24 mouse cellular contexts compared by ENCODE assay signal in genomic region chr2:178969732-178970131, GRCm38 (mm10).
DNase-seq lines count a peak whose midpoint lies in the region; ATAC-seq and TF ChIP-seq lines count a peak whose summit lies in the region.
"Had no signal": no experiment of that assay in that cellular context is flagged by ENCODE, and none has a peak within 500 bp of the region (broad histone marks: within the 10 kb centered on the region; RNA-seq: fewer than 3 reads in every experiment).

No protein-coding gene starts in this region.

- TF ChIP-seq CTCF in forebrain, postnatal 0 days (IDR thresholded peaks at IDR 0.05; ENCODE audit: low read depth), result no peak

- no peak overlapping the region for H3K4me2 ChIP-seq in forebrain, postnatal 0 days (ENCODE audit: low read depth)
- H3K4me2 ChIP-seq in forebrain, embryonic 15.5 days (replicated peaks), result no peak overlapping the region
- no peak overlapping the region for H3K4me2 ChIP-seq in midbrain, embryonic 16.5 days (ENCODE audit: low read length)
- H3K4me2 ChIP-seq: embryonic facial prominence, embryonic 12.5 days; forebrain, embryonic 13.5 days had no signal

- H3K9ac ChIP-seq in forebrain, postnatal 0 days, result no peak overlapping the region
- no peak overlapping the region for H3K9ac ChIP-seq in forebrain, embryonic 15.5 days (replicated peaks)
- no peak overlapping the region for H3K9ac ChIP-seq in midbrain, embryonic 16.5 days (ENCODE audit: low read depth, low read length)
- H3K9ac ChIP-seq: embryonic facial prominence, embryonic 12.5 days; forebrain, embryonic 13.5 days had no signal

- DNase-seq in forebrain, postnatal 0 days, result peak; percentile 59
- peak; percentile 19 for DNase-seq in layer of hippocampus, adult 9-11 months
- no peak for DNase-seq in layer of hippocampus, adult 9-10 months (ENCODE audit: low spot score)
- no peak for DNase-seq in midbrain, embryonic 10.5 days (ENCODE audit: low spot score)
- DNase-seq in limb, embryonic 10.5 days (ENCODE audit: low spot score), result no peak
- DNase-seq: adrenal gland, adult 8-10 months; adrenal gland, postnatal 14 days; adrenal gland, postnatal 36 days; B cell, adult 2 months; cerebellum, adult 11-12 months; cerebellum, adult 2 months; cerebellum, adult 9-10 months; cerebellum, postnatal 10 days; cerebellum, postnatal 25 days had no signal

- no peaks in the 10 kb centered on the region for H3K27me3 ChIP-seq in forebrain, postnatal 0 days (ENCODE audit: insufficient read depth, low read length)
- no peaks in the 10 kb centered on the region for H3K27me3 ChIP-seq in forebrain, embryonic 15.5 days
- H3K27me3 ChIP-seq in midbrain, embryonic 16.5 days (ENCODE audit: control insufficient read depth, insufficient read depth, low read depth, low read length), result no peaks in the 10 kb centered on the region
- no peaks in the 10 kb centered on the region for H3K27me3 ChIP-seq in midbrain, embryonic 10.5 days (ENCODE audit: low read depth, poor library complexity, severe bottlenecking)
- no peaks in the 10 kb centered on the region for H3K27me3 ChIP-seq in limb, embryonic 10.5 days (ENCODE audit: low read depth, poor library complexity, severe bottlenecking)
- H3K27me3 ChIP-seq: CH12.LX; embryonic facial prominence, embryonic 12.5 days; forebrain, embryonic 13.5 days; Patski had no signal

- H3K36me3 ChIP-seq in forebrain, postnatal 0 days (ENCODE audit: insufficient read depth), result no peaks in the 10 kb centered on the region
- no peaks in the 10 kb centered on the region for H3K36me3 ChIP-seq in forebrain, embryonic 15.5 days
- no peaks in the 10 kb centered on the region for H3K36me3 ChIP-seq in midbrain, embryonic 16.5 days (ENCODE audit: control insufficient read depth, insufficient read depth, low read length)
- H3K36me3 ChIP-seq in midbrain, embryonic 10.5 days, result no peaks in the 10 kb centered on the region
- no peaks in the 10 kb centered on the region for H3K36me3 ChIP-seq in limb, embryonic 10.5 days
- H3K36me3 ChIP-seq: embryonic facial prominence, embryonic 10.5 days; embryonic facial prominence, embryonic 12.5 days; G1E had no signal

- H3K27ac ChIP-seq in forebrain, postnatal 0 days (ENCODE audit: low read depth, low read length), result no peak overlapping the region
- no peak overlapping the region for H3K27ac ChIP-seq in forebrain, embryonic 15.5 days (replicated peaks)
- H3K27ac ChIP-seq in midbrain, embryonic 16.5 days (ENCODE audit: low read length), result no peak overlapping the region
- no peak overlapping the region for H3K27ac ChIP-seq in midbrain, embryonic 10.5 days (replicated peaks)
- H3K27ac ChIP-seq in limb, embryonic 10.5 days, result peak overlapping the region; percentile 53; the same call in 1 of the 2 replicates
- H3K27ac ChIP-seq: embryonic facial prominence, embryonic 10.5 days; embryonic facial prominence, embryonic 12.5 days; forebrain, embryonic 13.5 days had no signal

- ATAC-seq in forebrain, postnatal 0 days, result peak; percentile 94
- no peak for ATAC-seq in forebrain, embryonic 15.5 days (replicated peaks)
- peak; percentile 48; the same call in 1 of the 2 replicates for ATAC-seq in midbrain, embryonic 16.5 days
- ATAC-seq: activated CD4-positive, CD25-positive, alpha-beta regulatory T cell, adult 4 months; CD4-positive, CD25-positive, alpha-beta regulatory T cell, adult 4 months; forebrain, embryonic 13.5 days; Patski had no signal

- WGBS in forebrain, postnatal 0 days, result 48% methylated on average over 10 of the region's 10 CpGs
- WGBS in forebrain, embryonic 15.5 days, result 64% methylated on average over 10 of the region's 10 CpGs
- 66% methylated on average over 10 of the region's 10 CpGs for WGBS in midbrain, embryonic 16.5 days
- WGBS in midbrain, embryonic 10.5 days, result 79% methylated on average over 10 of the region's 10 CpGs
- WGBS in limb, embryonic 10.5 days, result 79% methylated on average over 10 of the region's 10 CpGs

- H3K4me3 ChIP-seq in forebrain, postnatal 0 days (ENCODE audit: low read depth, low read length), result no peak overlapping the region
- no peak overlapping the region for H3K4me3 ChIP-seq in forebrain, embryonic 15.5 days
- H3K4me3 ChIP-seq in midbrain, embryonic 16.5 days (ENCODE audit: low read depth, low read length), result no peak overlapping the region
- no peak overlapping the region for H3K4me3 ChIP-seq in midbrain, embryonic 10.5 days
- no peak overlapping the region for H3K4me3 ChIP-seq in limb, embryonic 10.5 days
- H3K4me3 ChIP-seq: embryonic facial prominence, embryonic 10.5 days; embryonic facial prominence, embryonic 12.5 days; forebrain, embryonic 13.5 days had no signal

- H3K4me1 ChIP-seq in forebrain, postnatal 0 days (ENCODE audit: insufficient read depth), result no peaks in the 10 kb centered on the region
- peaks cover 3% of the 10 kb centered on the region; the same call in 1 of the 2 replicates for H3K4me1 ChIP-seq in forebrain, embryonic 15.5 days
- H3K4me1 ChIP-seq in midbrain, embryonic 16.5 days (ENCODE audit: control insufficient read depth, insufficient read depth, low read length), result no peaks in the 10 kb centered on the region
- peaks cover 12% of the 10 kb centered on the region; the same call in 1 of the 2 replicates for H3K4me1 ChIP-seq in midbrain, embryonic 10.5 days
- H3K4me1 ChIP-seq in limb, embryonic 10.5 days, result peaks cover 28% of the 10 kb centered on the region
- H3K4me1 ChIP-seq: forebrain, embryonic 13.5 days had no signal

- H3K9me3 ChIP-seq in forebrain, postnatal 0 days (ENCODE audit: low read length), result no peaks in the 10 kb centered on the region
- no peaks in the 10 kb centered on the region for H3K9me3 ChIP-seq in forebrain, embryonic 15.5 days
- no peaks in the 10 kb centered on the region for H3K9me3 ChIP-seq in midbrain, embryonic 16.5 days (replicated peaks; ENCODE audit: control insufficient read depth, low read length, poor library complexity, severe bottlenecking)
- no peaks in the 10 kb centered on the region for H3K9me3 ChIP-seq in midbrain, embryonic 10.5 days (replicated peaks)
- no peaks in the 10 kb centered on the region for H3K9me3 ChIP-seq in limb, embryonic 10.5 days (replicated peaks)
- H3K9me3 ChIP-seq: embryonic facial prominence, embryonic 10.5 days; embryonic facial prominence, embryonic 12.5 days; forebrain, embryonic 13.5 days had no signal

Comparison
In these comparisons a context has a peak if more than half of its experiments do, and no peak if none do; other contexts are left out.
1. DNase-seq: peak in forebrain, postnatal 0 days (single experiment) and layer of hippocampus, adult 9-11 months (single experiment); none in layer of hippocampus, adult 9-10 months (single experiment), midbrain, embryonic 10.5 days (single experiment) and limb, embryonic 10.5 days (single experiment).